ENCODE assay signal across 8 mouse cellular contexts in genomic region chr11:120795756-120796613, GRCm38 (mm10). TPM values are rescaled to one million over a fixed set of nuclear protein-coding genes. Genes with fewer than 3 reads are reported as not detected.
DNase-seq lines count a peak whose midpoint lies in the region; ATAC-seq lines count a peak whose summit lies in the region.

TSS of gene Dus1l (minus strand) at chr11:120796403.

- peak; percentile 77 for ATAC-seq in heart, embryonic 14.5 days (ENCODE audit: insufficient number of reproducible peaks, insufficient read depth, low FRiP score, low read depth)
- ATAC-seq in liver, embryonic 13.5 days (ENCODE audit: low read depth) = peak; percentile 87
- peak; percentile 90 for ATAC-seq in stomach, embryonic 16.5 days (ENCODE audit: insufficient read depth, low FRiP score)

- DNase-seq in CD4-positive, CD25-positive, alpha-beta regulatory T cell, adult 2 months (ENCODE audit: low read depth, low spot score) = peak; percentile 97
- DNase-seq in fibroblast of lung, adult 2 months (ENCODE audit: low read depth) = peak; percentile 88
- DNase-seq in kidney, postnatal 14 days = peak; percentile 97
- peak; percentile 94 for DNase-seq in liver, embryonic 13.5 days
- DNase-seq in neural tube, embryonic 10.5 days (ENCODE audit: extremely low spot score, low spot score) = peak; percentile 99

- H3K4me3 ChIP-seq in brown adipose tissue, adult 24 weeks (ENCODE audit: insufficient read depth, low read depth, low read length) = peak within 1 kb of the TSS; percentile 82
- H3K4me3 ChIP-seq in heart, embryonic 14.5 days (ENCODE audit: control insufficient read depth in 1 of 2, insufficient read depth in 1 of 2, low read depth in 1 of 2, low read length in 2 of 2) = peak within 1 kb of the TSS; percentile 78 to 83
- H3K4me3 ChIP-seq in liver, embryonic 13.5 days (replicated peaks) = peak within 1 kb of the TSS; percentile 97
- H3K4me3 ChIP-seq in stomach, embryonic 16.5 days (replicated peaks; ENCODE audit: low read length) = peak within 1 kb of the TSS; percentile 84

- H3K27me3 ChIP-seq in heart, embryonic 14.5 days (ENCODE audit: control insufficient read depth, insufficient read depth, low read length) = no peaks in the 10 kb centered on the region
- no peaks in the 10 kb centered on the region for H3K27me3 ChIP-seq in liver, embryonic 13.5 days
- no peaks in the 10 kb centered on the region for H3K27me3 ChIP-seq in stomach, embryonic 16.5 days (ENCODE audit: control insufficient read depth, insufficient read depth, low read length)

- peak within 1 kb of the TSS; percentile 95 for H3K9ac ChIP-seq in heart, embryonic 14.5 days (ENCODE audit: low read length)
- peak within 1 kb of the TSS; percentile 98 for H3K9ac ChIP-seq in liver, embryonic 13.5 days
- H3K9ac ChIP-seq in stomach, embryonic 16.5 days (ENCODE audit: low read length) = peak within 1 kb of the TSS; percentile 93

- peak within 1 kb of the TSS; percentile 90 for H3K4me2 ChIP-seq in heart, embryonic 14.5 days (ENCODE audit: low read length)
- H3K4me2 ChIP-seq in liver, embryonic 13.5 days = peak within 1 kb of the TSS; percentile 92
- H3K4me2 ChIP-seq in stomach, embryonic 16.5 days (ENCODE audit: low read depth, low read length) = peak within 1 kb of the TSS; percentile 93

- H3K4me1 ChIP-seq in brown adipose tissue, adult 24 weeks (ENCODE audit: control insufficient read depth, insufficient read depth, insufficient read length, low read length) = peaks cover 13% of the 10 kb centered on the region
- H3K4me1 ChIP-seq in heart, embryonic 14.5 days (ENCODE audit: control insufficient read depth in 2 of 2, insufficient read depth in 2 of 2, low read length in 2 of 2) = peaks cover 11 to 16% of the 10 kb centered on the region in 2 experiments
- H3K4me1 ChIP-seq in liver, embryonic 13.5 days (replicated peaks) = peaks cover 35% of the 10 kb centered on the region
- H3K4me1 ChIP-seq in stomach, embryonic 16.5 days (ENCODE audit: control insufficient read depth, insufficient read depth, low read length) = peaks cover 13% of the 10 kb centered on the region

- no peaks in the 10 kb centered on the region for H3K9me3 ChIP-seq in heart, embryonic 14.5 days (ENCODE audit: control insufficient read depth, low read length)
- H3K9me3 ChIP-seq in liver, embryonic 13.5 days (replicated peaks) = no peaks in the 10 kb centered on the region
- no peaks in the 10 kb centered on the region for H3K9me3 ChIP-seq in stomach, embryonic 16.5 days (replicated peaks; ENCODE audit: control insufficient read depth, low read length)

- peak within 1 kb of the TSS; percentile 62 for H3K27ac ChIP-seq in brown adipose tissue, adult 24 weeks (replicated peaks; ENCODE audit: low read depth, low read length)
- H3K27ac ChIP-seq in heart, embryonic 14.5 days (replicated peaks in 1 of 2; ENCODE audit: control insufficient read depth in 1 of 2, insufficient read depth in 1 of 2, low read depth in 2 of 2, low read length in 2 of 2) = peak within 1 kb of the TSS; percentile 72 to 84
- peak within 1 kb of the TSS; percentile 67 for H3K27ac ChIP-seq in liver, embryonic 13.5 days
- peak within 1 kb of the TSS; percentile 71 for H3K27ac ChIP-seq in stomach, embryonic 16.5 days (ENCODE audit: low read length)

- H3K36me3 ChIP-seq in heart, embryonic 14.5 days (ENCODE audit: control insufficient read depth, insufficient read depth, low read length) = peaks cover 37% of the 10 kb centered on the region
- H3K36me3 ChIP-seq in liver, embryonic 13.5 days = peaks cover 39% of the 10 kb centered on the region
- H3K36me3 ChIP-seq in stomach, embryonic 16.5 days (ENCODE audit: control insufficient read depth, insufficient read depth, low read length) = 0 out of 2 replicates have a peak, but pooled peaks cover 4% of the 10 kb centered on the region

- 2% methylated on average over 59 of the region's 59 CpGs for WGBS in heart, embryonic 14.5 days
- 2% methylated on average over 59 of the region's 59 CpGs for WGBS in liver, embryonic 13.5 days (ENCODE audit: insufficient replicate concordance)
- 2% methylated on average over 59 of the region's 59 CpGs for WGBS in stomach, embryonic 16.5 days

RNA-seq across cellular contexts. Expression of gene Dus1l, which starts in this region (rescaled TPM):
- 20.1 and 31.0 TPM in 2 replicates for polyA plus RNA-seq in brown adipose tissue, adult 24 weeks (2012; ENCODE audit: insufficient read depth, insufficient read length, missing spikeins)
- polyA plus RNA-seq in heart, embryonic 14.5 days (2014; fragmentation: Nextera tagmentation; extraction: Ambion mirVana) = 43.6 and 44.5 TPM in 2 replicates
- 82.6 and 86.2 TPM in 2 replicates for polyA plus RNA-seq in liver, embryonic 13.5 days (2015; fragmentation: Nextera tagmentation; extraction: Ambion mirVana)
- polyA plus RNA-seq in stomach, embryonic 16.5 days (2015; fragmentation: Nextera tagmentation; extraction: Ambion mirVana) = 60.6 and 69.3 TPM in 2 replicates

Comparison
In these comparisons a context has a peak if more than half of its experiments do, and no peak if none do; other contexts are left out.
1. Peak in every context shown above with its lines: DNase-seq, ATAC-seq, H3K4me3 ChIP-seq and H3K27ac ChIP-seq.